ENCODE assay signal across 7 mouse cellular contexts in genomic region chr12:81033389-81034041, GRCm38 (mm10). TPM values are rescaled to one million over a fixed set of nuclear protein-coding genes. Genes with fewer than 3 reads are reported as not detected.
DNase-seq lines count a peak whose midpoint lies in the region; ATAC-seq and TF ChIP-seq lines count a peak whose summit lies in the region.

No protein-coding gene starts in this region.

- peak overlapping the region; percentile 64 for H3K27ac ChIP-seq in midbrain, embryonic 15.5 days
- H3K27ac ChIP-seq in lung, postnatal 0 days (ENCODE audit: low read length): no peak overlapping the region

- no peak for TF ChIP-seq CTCF in lung, postnatal 0 days (IDR thresholded peaks at IDR 0.05)

- no peak overlapping the region; the same call in 1 of the 2 replicates for H3K9ac ChIP-seq in midbrain, embryonic 15.5 days
- H3K9ac ChIP-seq in lung, postnatal 0 days (replicated peaks; ENCODE audit: low read depth): no peak overlapping the region

- 49% methylated on average over 15 of the region's 15 CpGs for WGBS in midbrain, embryonic 15.5 days
- 72% methylated on average over 15 of the region's 15 CpGs for WGBS in lung, postnatal 0 days

- 0 out of 2 replicates have a peak, but pooled peaks cover 12% of the 10 kb centered on the region for H3K4me1 ChIP-seq in midbrain, embryonic 15.5 days
- no peaks in the 10 kb centered on the region for H3K4me1 ChIP-seq in lung, postnatal 0 days (ENCODE audit: insufficient read depth, low read depth, low read length)

- H3K9me3 ChIP-seq in midbrain, embryonic 15.5 days: no peaks in the 10 kb centered on the region
- H3K9me3 ChIP-seq in lung, postnatal 0 days (ENCODE audit: low read length): no peaks in the 10 kb centered on the region

- no peak for TF ChIP-seq EP300 in lung, postnatal 0 days (IDR thresholded peaks at IDR 0.05)

- DNase-seq in Muller cell, postnatal 12 days (ENCODE audit: inconsistent ontology term): peak; percentile 76
- peak; percentile 40 for DNase-seq in adrenal gland, postnatal 14 days
- DNase-seq in layer of hippocampus, adult 9-11 months: peak; percentile 63
- DNase-seq in lung, postnatal 0 days (ENCODE audit: low spot score): no peak
- no peak for DNase-seq in thymus, postnatal 0 days (ENCODE audit: low spot score)

- H3K27me3 ChIP-seq in midbrain, embryonic 15.5 days (replicated peaks): no peaks in the 10 kb centered on the region
- H3K27me3 ChIP-seq in lung, postnatal 0 days (replicated peaks; ENCODE audit: insufficient read depth, low read length): no peaks in the 10 kb centered on the region

- ATAC-seq in midbrain, embryonic 15.5 days (replicated peaks): peak; percentile 87
- ATAC-seq in lung, postnatal 0 days: no peak
- no peak for ATAC-seq in megakaryocyte progenitor cell, adult 5-6 weeks (replicated peaks; ENCODE audit: poor library complexity)

- H3K36me3 ChIP-seq in midbrain, embryonic 15.5 days (replicated peaks): no peaks in the 10 kb centered on the region
- no peaks in the 10 kb centered on the region for H3K36me3 ChIP-seq in lung, postnatal 0 days (ENCODE audit: insufficient read depth, low read length)

- H3K4me2 ChIP-seq in midbrain, embryonic 15.5 days: 0 out of 2 replicates have a peak overlapping the region, but pooled peaks have one; percentile 9
- H3K4me2 ChIP-seq in lung, postnatal 0 days (replicated peaks; ENCODE audit: low read depth, low read length): no peak overlapping the region

- H3K4me3 ChIP-seq in midbrain, embryonic 15.5 days: no peak overlapping the region
- H3K4me3 ChIP-seq in lung, postnatal 0 days (ENCODE audit: low read depth, low read length): no peak overlapping the region

RNA-seq across cellular contexts. Expression of gene Smoc1, which starts 6.9 kb away (rescaled TPM):
- 37.3 and 54.7 TPM in 2 replicates for total RNA-seq in adrenal gland, postnatal 14 days (2021)
- 27.8 and 29.9 TPM in 2 replicates for polyA plus RNA-seq in midbrain, embryonic 15.5 days (2015; fragmentation: Nextera tagmentation; extraction: Ambion mirVana)
- 0.19 and 0.45 TPM in 2 replicates for polyA plus RNA-seq in lung, postnatal 0 days (2015; fragmentation: Nextera tagmentation; extraction: Ambion mirVana)
- total RNA-seq in megakaryocyte progenitor cell, adult 5-6 weeks (2015): 0.54 and 0.83 TPM in 2 replicates
- total RNA-seq in megakaryocyte progenitor cell, adult 5-6 weeks (2017): 1.6 and 1.7 TPM in 2 replicates
- polyA plus RNA-seq in thymus, postnatal 0 days (2015; fragmentation: Nextera tagmentation; extraction: Ambion mirVana): 4.2 and 5.2 TPM in 2 replicates

Comparison
In these comparisons a context has a peak if more than half of its experiments do, and no peak if none do; other contexts are left out.
1. DNase-seq: peak in Muller cell, postnatal 12 days (single experiment), adrenal gland, postnatal 14 days (single experiment) and layer of hippocampus, adult 9-11 months (single experiment); none in lung, postnatal 0 days (single experiment) and thymus, postnatal 0 days (single experiment).